Mouse (Mus musculus): ENCODE measurements at regions not wholly inside any gene's neighbourhood (a gene's known extent, or its start where the extent isn't known, plus 50 kb on each side); places are given as distances from the start of the nearest gene placed in this dataset.

DNA sequence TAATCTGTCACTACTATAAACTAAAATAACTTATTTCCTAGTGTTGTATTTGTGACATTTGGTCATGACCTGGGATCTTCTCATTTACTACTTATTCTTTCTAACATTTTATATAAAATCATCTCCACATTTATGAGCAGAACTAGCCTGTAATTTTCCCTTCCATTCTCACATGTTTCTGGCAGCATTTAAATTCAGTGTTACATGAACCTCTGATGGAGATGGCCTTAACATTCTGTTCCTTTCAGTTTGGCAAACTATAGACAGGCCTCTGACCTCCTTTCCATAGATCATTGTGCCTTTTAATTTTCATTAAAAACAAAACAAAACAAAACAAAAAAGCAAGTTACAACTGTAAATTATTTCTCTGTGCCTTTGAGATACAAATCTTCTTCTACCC, 77.1 kb upstream of the Pdc start:
- no peak for TF ChIP-seq CTCF (conservative IDR thresholded peaks at IDR 0.05)
- no peak overlapping the region for H3K4me3 ChIP-seq
- DNase-seq (ENCODE audit: low spot score in 2 of 2), result no peak
- no peak overlapping the region for H3K27ac ChIP-seq

DNA sequence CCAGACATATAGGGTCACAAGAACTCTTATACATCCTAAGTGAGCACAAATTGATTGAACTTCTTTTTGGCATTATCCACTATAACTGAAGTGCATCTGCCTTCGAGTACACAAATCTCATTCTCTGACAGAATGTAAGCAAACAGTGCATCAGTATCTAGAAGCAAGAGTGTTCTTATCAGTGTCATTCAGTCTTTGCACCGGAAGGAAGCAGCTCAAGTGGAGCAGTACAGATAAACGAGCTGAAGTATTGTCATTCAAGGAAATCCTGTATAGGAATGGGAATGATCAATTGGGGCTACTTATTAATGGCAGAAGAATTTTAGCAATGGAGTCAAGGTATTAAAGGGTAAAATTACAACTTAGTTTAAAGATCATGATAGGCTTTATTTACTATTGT, 74.3 kb upstream of the Pdc start:
- TF ChIP-seq CTCF (conservative IDR thresholded peaks at IDR 0.05), result no peak
- DNase-seq (ENCODE audit: low spot score in 2 of 2), result no peak
- no peak overlapping the region for H3K4me3 ChIP-seq
- H3K27ac ChIP-seq, result no peak overlapping the region

GRCm38 (mm10) chr1:150251422-150251821, 67.8 kb upstream of the Pdc start:
- no peak for TF ChIP-seq CTCF (conservative IDR thresholded peaks at IDR 0.05)
- no peak overlapping the region for H3K4me3 ChIP-seq
- no peak for DNase-seq (ENCODE audit: low spot score in 2 of 2)
- H3K27ac ChIP-seq, result no peak overlapping the region

DNA sequence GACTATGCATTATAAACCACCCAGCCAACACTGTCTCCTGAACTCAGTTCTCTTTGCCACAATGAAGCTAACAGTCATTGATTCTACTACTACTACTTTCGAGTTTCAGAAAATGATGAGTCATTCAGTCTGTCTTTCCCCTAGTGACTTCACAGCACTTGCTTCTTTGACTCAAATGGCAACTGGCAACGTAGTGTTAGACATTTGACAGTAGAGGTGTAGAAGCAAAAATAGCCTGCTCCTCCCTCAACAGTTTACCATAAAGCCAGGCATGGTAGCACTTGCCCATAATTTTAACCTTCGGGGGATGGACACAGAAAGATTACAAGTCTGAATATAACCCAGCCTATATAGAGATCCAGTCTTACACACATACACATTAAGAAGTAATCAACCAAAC, 67.3 kb upstream of the Pdc start:
- no peak for TF ChIP-seq CTCF (conservative IDR thresholded peaks at IDR 0.05)
- no peak for DNase-seq (ENCODE audit: low spot score in 2 of 2)
- H3K27ac ChIP-seq, result no peak overlapping the region
- H3K4me3 ChIP-seq, result no peak overlapping the region

- peak; percentile 58 for TF ChIP-seq CTCF (conservative IDR thresholded peaks at IDR 0.05)
- no peak for DNase-seq (ENCODE audit: low spot score in 2 of 2)
- H3K27ac ChIP-seq, result no peak overlapping the region
Measured at GRCm38 (mm10) chr1:150257596-150257995, 61.6 kb upstream of the Pdc start.

GRCm38 (mm10) chr1:150260355-150260754, 58.9 kb upstream of the Pdc start:
- Histone ChIP-seq H3K4me3 (no peak overlapping the region), H3K27ac (no peak overlapping the region)
- no peak for TF ChIP-seq CTCF (conservative IDR thresholded peaks at IDR 0.05)
- DNase-seq (ENCODE audit: low spot score in 2 of 2), result no peak

More at GRCm38 (mm10) chr1:150257596-150257995, 61.6 kb upstream of the Pdc start:
- no peak overlapping the region for H3K4me3 ChIP-seq

- Histone ChIP-seq H3K27ac (no peak overlapping the region), H3K4me3 (no peak overlapping the region)
- peak; percentile 18 to 37 for DNase-seq (ENCODE audit: low spot score in 2 of 2)
- peak; percentile 88 for TF ChIP-seq CTCF (conservative IDR thresholded peaks at IDR 0.05)
Measured at GRCm38 (mm10) chr1:150266502-150266901, 52.7 kb upstream of the Pdc start.

- no peak for TF ChIP-seq CTCF (conservative IDR thresholded peaks at IDR 0.05)
- Histone ChIP-seq H3K27ac (no peak overlapping the region), H3K4me3 (no peak overlapping the region)
- no peak for DNase-seq (ENCODE audit: low spot score in 2 of 2)
Measured at GRCm38 (mm10) chr1:150267003-150267402, 52.2 kb upstream of the Pdc start.

Measured in layer of hippocampus, adult 2 months (tissue).